Mouse (Mus musculus): ENCODE results near the gene Flvcr2. TPM values are rescaled to one million over a fixed set of nuclear protein-coding genes. Genes with fewer than 3 reads are reported as not detected.
"Not testable (repeated sequence)": the region's sequence is repeated elsewhere in the genome, so short reads cannot be mapped to it uniquely, and the experiment has no call there.

The Flvcr2 gene
- polyA plus RNA-seq (2015; fragmentation: Nextera tagmentation; extraction: Ambion mirVana): 8.3 and 8.7 TPM in 2 replicates

GRCm38 (mm10) chr12:85745827-85746695 is at the start of gene Flvcr2:
TSS of gene Flvcr2 (plus strand) at chr12:85746539.
- Histone ChIP-seq H3K4me3 (peak within 1 kb of the TSS; percentile 61), H3K27me3 (peaks cover 23% of the 10 kb centered on the region), H3K4me1 (replicated peaks) (peaks cover 16% of the 10 kb centered on the region), H3K27ac (peak within 1 kb of the TSS; percentile 90), H3K4me2 (peak within 1 kb of the TSS; percentile 96), H3K9ac (peak within 1 kb of the TSS; percentile 64), H3K9me3 (replicated peaks) (no peaks in the 10 kb centered on the region), H3K36me3 (no peaks in the 10 kb centered on the region)
- WGBS: 1% methylated on average over 50 of the region's 51 CpGs
- peak; percentile 91 for ATAC-seq (replicated peaks; ENCODE audit: insufficient number of reproducible peaks, insufficient read depth, low FRiP score, low read depth)

GRCm38 (mm10) chr12:85698179-85698578 is 48.2 kb upstream of the Flvcr2 start:
- H3K4me2 ChIP-seq: peak overlapping the region; percentile 52
- WGBS: 28% methylated on average over 16 of the region's 37 CpGs
- not testable (repeated sequence) for H3K36me3 ChIP-seq; H3K27me3 ChIP-seq; H3K4me1 ChIP-seq (replicated peaks); H3K9me3 ChIP-seq (replicated peaks)
- H3K4me3 ChIP-seq: peak overlapping the region; percentile 33
- ATAC-seq (replicated peaks; ENCODE audit: insufficient number of reproducible peaks, insufficient read depth, low FRiP score, low read depth): peak; percentile 91
- H3K9ac ChIP-seq: 0 out of 2 replicates have a peak overlapping the region, but pooled peaks have one; percentile 15
- peak overlapping the region; percentile 38 for H3K27ac ChIP-seq

GRCm38 (mm10) chr12:85700191-85700841 is 46.0 kb upstream of the Flvcr2 start:
- Histone ChIP-seq H3K27ac (no peak overlapping the region), H3K36me3 (no peaks in the 10 kb centered on the region)

GRCm38 (mm10) chr12:85700842-85701223 is 45.5 kb upstream of the Flvcr2 start:
- Histone ChIP-seq H3K4me1 (replicated peaks) (peaks cover 12% of the 10 kb centered on the region), H3K27me3 (no peaks in the 10 kb centered on the region), H3K4me3 (no peak overlapping the region), H3K4me2 (no peak overlapping the region), H3K27ac (no peak overlapping the region), H3K9ac (no peak overlapping the region), H3K36me3 (no peaks in the 10 kb centered on the region), H3K9me3 (replicated peaks) (no peaks in the 10 kb centered on the region)
- no peak for ATAC-seq (replicated peaks; ENCODE audit: insufficient number of reproducible peaks, insufficient read depth, low FRiP score, low read depth)
- WGBS: 77% methylated on average over 7 of the region's 7 CpGs

More at GRCm38 (mm10) chr12:85700191-85700841, 46.0 kb upstream of the Flvcr2 start:
- ATAC-seq (replicated peaks; ENCODE audit: insufficient number of reproducible peaks, insufficient read depth, low FRiP score, low read depth): no peak
- 65% methylated on average over 6 of the region's 6 CpGs for WGBS
- Histone ChIP-seq H3K27me3 (no peaks in the 10 kb centered on the region), H3K9me3 (replicated peaks) (no peaks in the 10 kb centered on the region), H3K4me1 (replicated peaks) (peaks cover 7% of the 10 kb centered on the region), H3K4me3 (no peak overlapping the region), H3K4me2 (no peak overlapping the region), H3K9ac (no peak overlapping the region)

GRCm38 (mm10) chr12:85702166-85703055 is 43.9 kb upstream of the Flvcr2 start:
- 72% methylated on average over 15 of the region's 15 CpGs for WGBS
- H3K27ac ChIP-seq: no peak overlapping the region
- no peaks in the 10 kb centered on the region for H3K36me3 ChIP-seq
- peaks cover 21% of the 10 kb centered on the region for H3K4me1 ChIP-seq (replicated peaks)
- H3K4me3 ChIP-seq: no peak overlapping the region
- H3K4me2 ChIP-seq: no peak overlapping the region
- no peak overlapping the region for H3K9ac ChIP-seq
- H3K9me3 ChIP-seq (replicated peaks): no peaks in the 10 kb centered on the region
- no peaks in the 10 kb centered on the region for H3K27me3 ChIP-seq
- no peak for ATAC-seq (replicated peaks; ENCODE audit: insufficient number of reproducible peaks, insufficient read depth, low FRiP score, low read depth)

- H3K27ac ChIP-seq: no peak overlapping the region
- ATAC-seq (replicated peaks; ENCODE audit: insufficient number of reproducible peaks, insufficient read depth, low FRiP score, low read depth): no peak
- 60% methylated on average over 3 of the region's 3 CpGs for WGBS
- H3K9ac ChIP-seq: no peak overlapping the region
- no peaks in the 10 kb centered on the region for H3K27me3 ChIP-seq
- no peaks in the 10 kb centered on the region for H3K36me3 ChIP-seq
- H3K4me2 ChIP-seq: no peak overlapping the region
- peaks cover 19% of the 10 kb centered on the region for H3K4me1 ChIP-seq (replicated peaks)
- H3K9me3 ChIP-seq (replicated peaks): no peaks in the 10 kb centered on the region
- no peak overlapping the region for H3K4me3 ChIP-seq
Measured at GRCm38 (mm10) chr12:85703507-85703906, 42.8 kb upstream of the Flvcr2 start.

GRCm38 (mm10) chr12:85704566-85704965 is 41.8 kb upstream of the Flvcr2 start:
- Histone ChIP-seq H3K4me2 (no peak overlapping the region; the same call in 1 of the 2 replicates), H3K4me1 (replicated peaks) (peaks cover 19% of the 10 kb centered on the region), H3K9me3 (replicated peaks) (no peaks in the 10 kb centered on the region), H3K36me3 (no peaks in the 10 kb centered on the region), H3K9ac (no peak overlapping the region), H3K27ac (peak overlapping the region; percentile 82; the same call in 1 of the 2 replicates), H3K4me3 (no peak overlapping the region), H3K27me3 (no peaks in the 10 kb centered on the region)
- 65% methylated on average over 7 of the region's 7 CpGs for WGBS
- ATAC-seq (replicated peaks; ENCODE audit: insufficient number of reproducible peaks, insufficient read depth, low FRiP score, low read depth): no peak

GRCm38 (mm10) chr12:85705002-85705830 is 41.1 kb upstream of the Flvcr2 start:
- Histone ChIP-seq H3K4me3 (peak overlapping the region; percentile 57), H3K4me1 (replicated peaks) (peaks cover 19% of the 10 kb centered on the region), H3K9ac (peak overlapping the region; percentile 63), H3K9me3 (replicated peaks) (no peaks in the 10 kb centered on the region), H3K36me3 (no peaks in the 10 kb centered on the region), H3K27me3 (no peaks in the 10 kb centered on the region), H3K4me2 (peak overlapping the region; percentile 90), H3K27ac (peak overlapping the region; percentile 82)
- ATAC-seq (replicated peaks; ENCODE audit: insufficient number of reproducible peaks, insufficient read depth, low FRiP score, low read depth): peak; percentile 85
- 11% methylated on average over 20 of the region's 20 CpGs for WGBS

GRCm38 (mm10) chr12:85705831-85706530 is 40.4 kb upstream of the Flvcr2 start:
- H3K4me2 ChIP-seq: peak overlapping the region; percentile 90
- peak overlapping the region; percentile 63 for H3K9ac ChIP-seq
- no peak for ATAC-seq (replicated peaks; ENCODE audit: insufficient number of reproducible peaks, insufficient read depth, low FRiP score, low read depth)
- no peaks in the 10 kb centered on the region for H3K36me3 ChIP-seq
- no peaks in the 10 kb centered on the region for H3K27me3 ChIP-seq
- no peaks in the 10 kb centered on the region for H3K9me3 ChIP-seq (replicated peaks)
- peak overlapping the region; percentile 82 for H3K27ac ChIP-seq
- H3K4me1 ChIP-seq (replicated peaks): peaks cover 19% of the 10 kb centered on the region
- 19% methylated on average over 17 of the region's 17 CpGs for WGBS
- H3K4me3 ChIP-seq: peak overlapping the region; percentile 57

- WGBS: 69% methylated on average over 4 of the region's 4 CpGs
Measured at GRCm38 (mm10) chr12:85706906-85707305, 39.4 kb upstream of the Flvcr2 start.

More at GRCm38 (mm10) chr12:85706906-85707305, 39.4 kb upstream of the Flvcr2 start:
- no peak overlapping the region for H3K4me2 ChIP-seq
- H3K27me3 ChIP-seq: no peaks in the 10 kb centered on the region
- no peak overlapping the region for H3K4me3 ChIP-seq
- H3K36me3 ChIP-seq: no peaks in the 10 kb centered on the region
- ATAC-seq (replicated peaks; ENCODE audit: insufficient number of reproducible peaks, insufficient read depth, low FRiP score, low read depth): no peak
- peaks cover 19% of the 10 kb centered on the region for H3K4me1 ChIP-seq (replicated peaks)
- no peak overlapping the region for H3K9ac ChIP-seq
- H3K9me3 ChIP-seq (replicated peaks): no peaks in the 10 kb centered on the region
- H3K27ac ChIP-seq: no peak overlapping the region
